Mouse (Mus musculus): ENCODE results near the gene Gnmt. TPM values are rescaled to one million over a fixed set of nuclear protein-coding genes. Genes with fewer than 3 reads are reported as not detected.

Gnmt gene
- polyA plus RNA-seq, 2 experiments, result 0.78 to 1.1 TPM

- DNase-seq (ENCODE audit: low spot score) (peak; percentile 60), ATAC-seq (ENCODE audit: low FRiP score, low read depth) (peak; percentile 12; the same call in 1 of the 2 replicates)
- Histone ChIP-seq H3K4me1 (ENCODE audit: control insufficient read depth, insufficient read depth, low read length) (peaks cover 7% of the 10 kb centered on the region; the same call in 1 of the 2 replicates), H3K4me2 (replicated peaks; ENCODE audit: low read depth, low read length, severe bottlenecking) (peak overlapping the region; percentile 50), H3K9me3 (ENCODE audit: control insufficient read depth, low read length) (no peaks in the 10 kb centered on the region), H3K27me3 (ENCODE audit: control insufficient read depth, insufficient read depth, low read length) (no peaks in the 10 kb centered on the region), H3K4me3 (replicated peaks; ENCODE audit: low read length) (peak overlapping the region; percentile 76), H3K36me3 (ENCODE audit: control insufficient read depth, insufficient read depth, low read length) (peaks cover 10% of the 10 kb centered on the region), H3K9ac (ENCODE audit: low read depth, low read length, severe bottlenecking) (peak overlapping the region; percentile 77), H3K27ac (replicated peaks; ENCODE audit: low read depth, low read length) (peak overlapping the region; percentile 71)
- TF ChIP-seq POLR2A (IDR thresholded peaks at IDR 0.05; ENCODE audit: borderline replicate concordance, extremely low read depth, insufficient read depth, insufficient read length), result no peak
- WGBS, result 20% methylated on average over 16 of the region's 16 CpGs
These were observed 22.3 kb upstream of the Gnmt start for GRCm38 (mm10) chr17:46751056-46751793.

GRCm38 (mm10) chr17:46750580-46750979, 21.6 kb upstream of the Gnmt start:
- 85% methylated on average over 4 of the region's 4 CpGs for WGBS
- peak overlapping the region; percentile 50; the same call in 1 of the 2 replicates for H3K4me2 ChIP-seq (replicated peaks; ENCODE audit: low read depth, low read length, severe bottlenecking)
- H3K4me1 ChIP-seq (ENCODE audit: control insufficient read depth, insufficient read depth, low read length), result peaks cover 7% of the 10 kb centered on the region; the same call in 1 of the 2 replicates
- TF ChIP-seq POLR2A (IDR thresholded peaks at IDR 0.05; ENCODE audit: borderline replicate concordance, extremely low read depth, insufficient read depth, insufficient read length), result no peak
- ATAC-seq (ENCODE audit: low FRiP score, low read depth) (no peak), DNase-seq (ENCODE audit: low spot score) (no peak)
- no peaks in the 10 kb centered on the region for H3K9me3 ChIP-seq (ENCODE audit: control insufficient read depth, low read length)
- H3K36me3 ChIP-seq (ENCODE audit: control insufficient read depth, insufficient read depth, low read length), result peaks cover 15% of the 10 kb centered on the region
- H3K4me3 ChIP-seq (replicated peaks; ENCODE audit: low read length), result peak overlapping the region; percentile 76
- no peaks in the 10 kb centered on the region for H3K27me3 ChIP-seq (ENCODE audit: control insufficient read depth, insufficient read depth, low read length)
- 0 out of 2 replicates have a peak overlapping the region, but pooled peaks have one; percentile 1 for H3K27ac ChIP-seq (replicated peaks; ENCODE audit: low read depth, low read length)
- peak overlapping the region; percentile 77 for H3K9ac ChIP-seq (ENCODE audit: low read depth, low read length, severe bottlenecking)

GRCm38 (mm10) chr17:46749282-46749681, 20.3 kb upstream of the Gnmt start:
- Histone ChIP-seq H3K27ac (replicated peaks; ENCODE audit: low read depth, low read length) (no peak overlapping the region), H3K27me3 (ENCODE audit: control insufficient read depth, insufficient read depth, low read length) (no peaks in the 10 kb centered on the region), H3K4me2 (replicated peaks; ENCODE audit: low read depth, low read length, severe bottlenecking) (no peak overlapping the region), H3K4me1 (ENCODE audit: control insufficient read depth, insufficient read depth, low read length) (peaks cover 7% of the 10 kb centered on the region; the same call in 1 of the 2 replicates), H3K9me3 (ENCODE audit: control insufficient read depth, low read length) (no peaks in the 10 kb centered on the region), H3K36me3 (ENCODE audit: control insufficient read depth, insufficient read depth, low read length) (peaks cover 19% of the 10 kb centered on the region), H3K4me3 (replicated peaks; ENCODE audit: low read length) (no peak overlapping the region), H3K9ac (ENCODE audit: low read depth, low read length, severe bottlenecking) (no peak overlapping the region)
- WGBS, result 91% methylated on average over 5 of the region's 5 CpGs
- DNase-seq (ENCODE audit: low spot score) (no peak), ATAC-seq (ENCODE audit: low FRiP score, low read depth) (no peak)
- no peak for TF ChIP-seq POLR2A (IDR thresholded peaks at IDR 0.05; ENCODE audit: borderline replicate concordance, extremely low read depth, insufficient read depth, insufficient read length)

GRCm38 (mm10) chr17:46747806-46748205, 18.8 kb upstream of the Gnmt start:
- Histone ChIP-seq H3K9ac (ENCODE audit: low read depth, low read length, severe bottlenecking) (no peak overlapping the region), H3K27ac (replicated peaks; ENCODE audit: low read depth, low read length) (no peak overlapping the region), H3K4me2 (replicated peaks; ENCODE audit: low read depth, low read length, severe bottlenecking) (no peak overlapping the region), H3K36me3 (ENCODE audit: control insufficient read depth, insufficient read depth, low read length) (peaks cover 27% of the 10 kb centered on the region), H3K9me3 (ENCODE audit: control insufficient read depth, low read length) (no peaks in the 10 kb centered on the region), H3K27me3 (ENCODE audit: control insufficient read depth, insufficient read depth, low read length) (no peaks in the 10 kb centered on the region), H3K4me1 (ENCODE audit: control insufficient read depth, insufficient read depth, low read length) (peaks cover 7% of the 10 kb centered on the region; the same call in 1 of the 2 replicates), H3K4me3 (replicated peaks; ENCODE audit: low read length) (no peak overlapping the region)
- DNase-seq (ENCODE audit: low spot score) (no peak), ATAC-seq (ENCODE audit: low FRiP score, low read depth) (no peak)
- no peak for TF ChIP-seq POLR2A (IDR thresholded peaks at IDR 0.05; ENCODE audit: borderline replicate concordance, extremely low read depth, insufficient read depth, insufficient read length)
- WGBS, result 96% methylated on average over 2 of the region's 2 CpGs

- H3K27me3 ChIP-seq (ENCODE audit: control insufficient read depth, insufficient read depth, low read length), result no peaks in the 10 kb centered on the region
- H3K27ac ChIP-seq (replicated peaks; ENCODE audit: low read depth, low read length), result no peak overlapping the region
- H3K4me2 ChIP-seq (replicated peaks; ENCODE audit: low read depth, low read length, severe bottlenecking), result no peak overlapping the region
- peaks cover 31% of the 10 kb centered on the region for H3K36me3 ChIP-seq (ENCODE audit: control insufficient read depth, insufficient read depth, low read length)
- TF ChIP-seq POLR2A (IDR thresholded peaks at IDR 0.05; ENCODE audit: borderline replicate concordance, extremely low read depth, insufficient read depth, insufficient read length), result no peak
- DNase-seq (ENCODE audit: low spot score) (no peak), ATAC-seq (ENCODE audit: low FRiP score, low read depth) (no peak)
- no peak overlapping the region for H3K4me3 ChIP-seq (replicated peaks; ENCODE audit: low read length)
- peaks cover 7% of the 10 kb centered on the region; the same call in 1 of the 2 replicates for H3K4me1 ChIP-seq (ENCODE audit: control insufficient read depth, insufficient read depth, low read length)
- H3K9ac ChIP-seq (ENCODE audit: low read depth, low read length, severe bottlenecking), result no peak overlapping the region
- no peaks in the 10 kb centered on the region for H3K9me3 ChIP-seq (ENCODE audit: control insufficient read depth, low read length)
- 83% methylated on average over 8 of the region's 8 CpGs for WGBS
These were observed 18.3 kb upstream of the Gnmt start for GRCm38 (mm10) chr17:46747234-46747633.

All from limb, embryonic 14.5 days (tissue).